Mouse (Mus musculus) liver, adult 2 months (tissue): ENCODE data around the gene Odf3l1. TPM values are rescaled to one million over a fixed set of nuclear protein-coding genes. Genes with fewer than 3 reads are reported as not detected.
A peak's percentile ranks its signal among the peaks of the same experiment; 100 is the strongest.

Source experiments
- DNase-seq: peaks from one replicate; pipeline ENCODE4 v3.0.0-alpha.2; 2011; ENCODE audit warnings: low read depth, low spot score; ENCODE audit errors: extremely low read depth
- H3K27ac ChIP-seq: fragments of 200-500 bp; replicated peaks from 2 replicates; pipeline ENCODE4 v1.5.1; 2012; ENCODE audit warnings: low read depth, mild to moderate bottlenecking, control low read depth, inconsistent platforms, low read length; ENCODE audit not compliant: insufficient read depth
- H3K27me3 ChIP-seq: fragments of 200-500 bp; 2 replicates; pipeline ENCODE4 v1.6.1; 2012; ENCODE audit warnings: mild to moderate bottlenecking, moderate library complexity, low read length, inconsistent platforms; ENCODE audit not compliant: control insufficient read depth, insufficient read depth
- H3K36me3 ChIP-seq: fragments of 200-500 bp; 2 replicates; pipeline ENCODE4 v1.6.1; 2012; ENCODE audit warnings: low read length, inconsistent platforms; ENCODE audit not compliant: control insufficient read depth, insufficient read depth
- H3K4me1 ChIP-seq: fragments of 200-500 bp; 2 replicates; pipeline ENCODE4 v1.6.1; 2011; ENCODE audit warnings: low read length; ENCODE audit not compliant: control insufficient read depth, insufficient read depth
- H3K4me3 ChIP-seq: fragments of 200-500 bp; 2 replicates; pipeline ENCODE4 v1.5.1; 2011; ENCODE audit warnings: low read depth, mild to moderate bottlenecking, control low read depth, low read length, moderate library complexity; ENCODE audit not compliant: insufficient read depth
- H3K79me2 ChIP-seq: fragments of 200-500 bp; 2 replicates; pipeline ENCODE4 v1.6.1; 2012; ENCODE audit warnings: inconsistent platforms, mild to moderate bottlenecking, low read length, moderate library complexity; ENCODE audit not compliant: control insufficient read depth, insufficient read depth
- H3K9ac ChIP-seq: fragments of 200-500 bp; 2 replicates; pipeline ENCODE4 v1.6.1; 2012; ENCODE audit warnings: low read depth, mild to moderate bottlenecking, control low read depth, inconsistent platforms, low read length
- CTCF ChIP-seq: fragments of 200-500 bp; IDR thresholded peaks from 2 replicates; pipeline ENCODE4 v1.5.1; 2011; ENCODE audit warnings: low read depth, low read length, control low read depth
- POLR2A ChIP-seq: fragments of 200-500 bp; IDR thresholded peaks from 2 replicates; pipeline ENCODE4 v1.6.1; 2011; ENCODE audit warnings: low read length, control low read depth; ENCODE audit not compliant: insufficient read depth; ENCODE audit errors: extremely low read depth
- WGBS: fragments of 180-500 bp; shearing (Covaris S2); methylation state at CpG from one replicate; pipeline ENCODE4 v1.1.7; 2018; 5-methylcytosine and 5-hydroxymethylcytosine counted together
- polyA plus RNA-seq: library from polyadenylated mRNA; depleted of rRNA; stranded (reverse); fragments of >200 nt; gene quantifications from 2 replicates; pipeline ENCODE4 v1.2.3, GENCODE M21; 2012
- total RNA-seq: library from RNA; depleted of rRNA; stranded (reverse); fragments of >200 nt; gene quantifications from 2 replicates; pipeline ENCODE4 v1.2.3, GENCODE M21; 2014

Gene Odf3l1
- total and polyA plus RNA-seq, 2 experiments = 0.11 TPM; not detected in 1

DNA sequence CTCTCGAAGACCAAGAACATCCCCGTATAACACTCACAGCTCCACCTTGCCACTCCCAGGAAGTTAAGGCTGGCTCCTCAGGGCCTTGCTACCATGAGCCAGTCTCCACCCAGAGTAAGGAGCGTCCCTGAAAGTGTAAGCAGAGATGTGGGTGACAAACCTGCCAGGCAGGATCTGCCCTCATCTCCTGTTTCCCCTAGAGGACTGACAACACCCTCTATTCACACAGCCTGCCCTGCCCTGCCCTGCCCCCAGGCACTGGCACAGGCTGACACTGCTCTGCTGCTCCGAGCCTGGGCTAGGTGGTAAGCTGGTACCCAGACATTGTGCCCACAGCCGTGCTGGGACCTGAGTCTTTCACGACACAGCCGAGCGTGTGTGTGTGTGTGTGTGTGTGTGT is 36.7 kb upstream of the Odf3l1 start:
- 74% methylated on average over 8 of the region's 8 CpGs for WGBS
- no peak overlapping the region for H3K27ac ChIP-seq
- no peaks in the 10 kb centered on the region for H3K4me1 ChIP-seq
- no peak overlapping the region for H3K9ac ChIP-seq
- no peaks in the 10 kb centered on the region for H3K36me3 ChIP-seq
- H3K4me3 ChIP-seq = no peak overlapping the region
- H3K79me2 ChIP-seq = no peaks in the 10 kb centered on the region
- DNase-seq = no peak
- TF ChIP-seq CTCF (no peak), POLR2A (no peak)
- H3K27me3 ChIP-seq = no peaks in the 10 kb centered on the region

DNA sequence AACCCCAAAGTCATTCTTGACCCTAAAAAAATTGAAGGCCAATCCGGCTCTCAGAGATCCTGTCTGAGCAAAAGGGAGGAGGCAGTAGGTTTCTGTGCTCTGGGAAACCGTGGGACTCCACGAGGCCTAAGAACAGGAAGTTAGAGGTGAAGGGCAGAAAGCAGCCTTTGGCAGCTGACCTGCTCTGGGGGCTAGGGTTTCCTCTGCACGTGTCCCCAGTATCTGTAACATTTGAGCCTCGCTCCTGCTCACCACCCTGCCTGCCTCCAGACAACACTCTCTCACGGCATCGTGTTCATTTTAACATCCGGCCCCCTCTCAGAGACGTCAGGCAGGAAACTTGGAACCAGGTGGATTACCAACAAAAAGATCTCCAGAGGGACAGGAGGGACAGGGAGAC is 36.1 kb upstream of the Odf3l1 start:
- H3K4me3 ChIP-seq = no peak overlapping the region
- H3K4me1 ChIP-seq = no peaks in the 10 kb centered on the region
- 75% methylated on average over 9 of the region's 9 CpGs for WGBS
- 0 out of 2 replicates have a peak overlapping the region, but pooled peaks have one; percentile 18 for H3K27ac ChIP-seq
- no peaks in the 10 kb centered on the region for H3K27me3 ChIP-seq
- no peaks in the 10 kb centered on the region for H3K36me3 ChIP-seq
- TF ChIP-seq POLR2A = no peak
- TF ChIP-seq CTCF = no peak
- no peaks in the 10 kb centered on the region for H3K79me2 ChIP-seq
- no peak for DNase-seq
- H3K9ac ChIP-seq = no peak overlapping the region

DNA sequence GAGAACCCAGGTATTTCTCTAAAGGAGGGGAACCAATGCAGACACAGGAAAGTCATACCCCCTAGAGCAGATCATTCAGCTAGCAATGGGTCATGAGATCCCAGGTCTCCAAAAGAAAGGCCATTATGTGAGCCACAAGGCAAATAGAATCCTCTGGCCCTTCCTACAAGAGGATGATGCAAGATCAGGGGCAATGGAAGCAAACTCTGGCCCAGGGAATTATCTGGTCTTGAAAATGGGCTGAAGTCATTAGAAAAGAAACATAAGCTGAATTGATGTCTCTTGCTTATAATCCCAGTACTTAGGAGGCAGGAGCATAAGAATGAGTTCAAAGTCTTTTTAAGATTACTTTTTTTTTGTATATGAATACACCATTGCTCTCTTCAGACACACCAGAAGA is 35.6 kb upstream of the Odf3l1 start:
- TF ChIP-seq POLR2A (no peak), CTCF (no peak)
- Histone ChIP-seq H3K27ac (no peak overlapping the region), H3K4me3 (no peak overlapping the region), H3K9ac (no peak overlapping the region), H3K4me1 (no peaks in the 10 kb centered on the region), H3K36me3 (no peaks in the 10 kb centered on the region), H3K79me2 (no peaks in the 10 kb centered on the region), H3K27me3 (no peaks in the 10 kb centered on the region)
- DNase-seq = no peak

DNA sequence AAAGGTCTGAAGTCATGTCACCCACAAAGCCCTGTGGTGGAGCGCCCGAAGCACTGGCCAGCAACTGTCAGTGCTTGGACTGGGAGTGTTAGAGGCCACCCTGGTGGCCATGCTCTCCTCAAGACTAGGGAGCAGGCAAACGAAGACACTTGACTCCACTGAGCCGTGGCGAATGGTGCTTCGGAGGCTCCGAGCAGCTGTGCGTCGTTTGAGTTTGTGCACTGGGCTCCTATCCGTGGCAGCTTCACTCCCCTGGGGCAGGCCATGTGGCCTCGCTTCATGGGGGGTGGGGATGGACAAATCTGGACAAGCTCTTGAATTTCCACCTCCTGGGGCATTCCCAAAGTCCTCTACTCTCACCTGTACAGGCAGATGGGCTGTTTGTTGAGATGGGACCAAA is 34.9 kb upstream of the Odf3l1 start:
- H3K4me3 ChIP-seq = no peak overlapping the region
- WGBS = 96% methylated on average over 11 of the region's 11 CpGs
- H3K79me2 ChIP-seq = no peaks in the 10 kb centered on the region
- no peak for DNase-seq
- H3K27me3 ChIP-seq = no peaks in the 10 kb centered on the region
- H3K36me3 ChIP-seq = no peaks in the 10 kb centered on the region
- H3K27ac ChIP-seq = no peak overlapping the region
- H3K9ac ChIP-seq = no peak overlapping the region
- H3K4me1 ChIP-seq = no peaks in the 10 kb centered on the region
- TF ChIP-seq CTCF (no peak), POLR2A (no peak)

DNA sequence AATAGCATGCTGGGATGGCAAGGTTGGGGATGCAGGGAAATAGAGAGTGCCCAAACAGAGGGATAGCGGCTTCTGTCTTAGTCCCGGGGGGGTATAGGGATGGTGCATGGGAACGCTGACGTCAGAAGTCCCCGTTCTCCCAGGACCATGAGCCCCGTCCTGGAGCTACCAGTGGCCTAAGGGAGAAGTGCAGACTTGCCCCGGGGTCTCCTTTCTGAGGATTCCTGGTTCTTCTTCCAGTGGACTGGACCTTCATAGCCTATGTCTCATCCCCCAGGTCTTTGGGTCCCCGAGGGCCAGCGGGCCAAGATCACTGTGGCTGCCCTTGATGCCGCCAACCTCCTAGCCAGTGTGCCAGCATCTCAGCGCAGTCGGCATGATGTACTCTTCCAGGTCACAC is 32.3 kb upstream of the Odf3l1 start:
- Histone ChIP-seq H3K9ac (no peak overlapping the region), H3K27ac (no peak overlapping the region), H3K27me3 (0 out of 2 replicates have a peak, but pooled peaks cover 2% of the 10 kb centered on the region), H3K36me3 (no peaks in the 10 kb centered on the region), H3K4me1 (0 out of 2 replicates have a peak, but pooled peaks cover under 1% of the 10 kb centered on the region), H3K79me2 (no peaks in the 10 kb centered on the region), H3K4me3 (no peak overlapping the region)
- WGBS = 90% methylated on average over 12 of the region's 12 CpGs
- TF ChIP-seq POLR2A (no peak), CTCF (no peak)
- no peak for DNase-seq

DNA sequence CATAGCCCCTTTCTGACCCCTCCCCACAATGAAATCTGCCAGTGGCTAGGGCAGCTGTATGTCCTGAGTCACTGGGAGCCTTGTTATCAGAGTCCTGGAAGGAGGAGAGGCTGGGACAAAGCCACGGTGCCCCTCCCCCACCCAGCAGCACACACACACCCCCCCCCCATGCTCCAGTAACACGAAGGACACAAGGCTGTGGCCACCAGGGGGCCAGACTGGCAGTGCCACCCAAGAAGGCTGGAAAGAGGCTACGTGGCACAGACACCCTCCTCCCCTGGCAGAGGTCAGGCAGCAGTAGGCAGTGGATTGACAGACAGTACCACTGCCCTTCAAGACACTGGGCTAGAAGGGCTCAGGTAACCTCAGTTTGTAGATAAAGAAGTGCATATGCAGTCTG is 29.5 kb upstream of the Odf3l1 start:
- WGBS = 17% methylated on average over 3 of the region's 3 CpGs

More for the DNA sequence above, 29.5 kb upstream of the Odf3l1 start:
- Histone ChIP-seq H3K9ac (no peak overlapping the region), H3K36me3 (no peaks in the 10 kb centered on the region), H3K27ac (no peak overlapping the region), H3K27me3 (0 out of 2 replicates have a peak, but pooled peaks cover 2% of the 10 kb centered on the region), H3K4me1 (peaks cover 3% of the 10 kb centered on the region; the same call in 1 of the 2 replicates), H3K79me2 (no peaks in the 10 kb centered on the region), H3K4me3 (no peak overlapping the region)
- peak; percentile 33 for TF ChIP-seq CTCF
- no peak for TF ChIP-seq POLR2A
- DNase-seq = no peak
